21 mouse cellular contexts compared by ENCODE assay signal in the genomic region with DNA sequence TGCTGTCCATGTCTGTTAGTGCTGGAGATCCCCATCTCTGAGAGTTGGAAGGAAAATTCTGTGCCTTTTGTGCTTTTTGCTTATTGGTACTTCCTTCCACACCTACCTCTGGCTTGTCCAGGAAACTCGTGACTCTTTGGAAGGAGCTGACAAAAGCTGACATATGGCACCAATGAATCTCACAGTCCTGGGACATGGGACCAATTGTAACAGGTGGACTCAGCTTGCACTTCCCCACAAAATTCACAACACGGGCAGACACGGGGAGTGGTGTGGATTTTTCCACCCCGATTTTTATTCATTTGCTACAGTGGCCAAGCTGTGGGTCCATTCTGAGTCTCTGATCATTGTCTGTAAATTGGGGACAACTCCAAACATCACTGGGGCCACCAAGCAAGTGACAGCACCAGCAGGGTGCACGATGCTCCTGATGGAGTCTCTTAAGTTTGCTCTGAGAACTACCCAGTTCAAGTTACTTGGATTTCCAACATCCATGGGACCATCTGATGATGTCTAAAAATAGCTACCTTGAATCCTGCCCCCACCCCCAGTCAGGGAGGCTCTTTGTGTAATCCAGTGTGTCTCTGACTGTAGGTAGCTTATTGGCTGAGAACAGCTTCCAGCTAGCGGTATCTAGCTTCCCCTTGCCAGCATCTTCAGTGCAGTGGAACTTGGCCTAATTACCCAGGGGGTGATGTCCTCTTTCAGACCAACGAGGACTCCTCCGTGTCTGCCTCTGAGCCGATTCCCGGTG.
DNase-seq lines count a peak whose midpoint lies in the region; ATAC-seq and TF ChIP-seq lines count a peak whose summit lies in the region.
"Had no signal": no experiment of that assay in that cellular context is flagged by ENCODE, and none has a peak within 500 bp of the region (broad histone marks: within the 10 kb centered on the region; RNA-seq: fewer than 3 reads in every experiment).

No protein-coding gene starts in this region.

- DNase-seq in cerebellum, postnatal 4 days (ENCODE audit: low spot score in 2 of 2), result no peak
- peak; percentile 70 to 79 for DNase-seq in cerebellum, adult 18-20 months
- peak; percentile 86 for DNase-seq in cerebellum, adult 9-11 months
- no peak for DNase-seq in right cerebral cortex, postnatal 10 days (ENCODE audit: low spot score in 2 of 2)
- no peak for DNase-seq in thymus, postnatal 25 days
- no peak for DNase-seq in adrenal gland, postnatal 4 days (ENCODE audit: low spot score in 2 of 2)
- DNase-seq: adrenal gland, postnatal 25 days; B cell, adult 2 months; forebrain, postnatal 0 days; heart, adult 18-20 months; heart, postnatal 10 days had no signal

- TF ChIP-seq CTCF in E14TG2a.4 (conservative IDR thresholded peaks at IDR 0.05; ENCODE audit: low read length), result no peak

- ATAC-seq in cerebellum, adult (ENCODE audit: insufficient number of reproducible peaks, low FRiP score, low TSS enrichment), result peak; percentile 57; the same call in 1 of the 2 replicates
- ATAC-seq: CD4-positive, CD25-positive, alpha-beta regulatory T cell, adult 4 months; forebrain, embryonic 13.5 days; forebrain, postnatal 0 days; hindbrain, embryonic 16.5 days; inflammation-experienced regulatory T-cells, adult 6 months; intestine, postnatal 0 days had no signal

- H3K4me1 ChIP-seq in E14TG2a.4 (replicated peaks; ENCODE audit: low read depth, low read length), result peaks cover 55% of the 10 kb centered on the region
- H3K4me1 ChIP-seq: forebrain, embryonic 13.5 days; hindbrain, embryonic 12.5 days had no signal

- H3K27me3 ChIP-seq in E14TG2a.4 (ENCODE audit: insufficient read depth, low read length), result peaks cover 9% of the 10 kb centered on the region; the same call in 1 of the 2 replicates
- H3K27me3 ChIP-seq: forebrain, embryonic 13.5 days; hindbrain, embryonic 12.5 days had no signal

- H3K4me3 ChIP-seq in E14TG2a.4 (replicated peaks; ENCODE audit: low read length), result peak overlapping the region; percentile 49; the same call in 1 of the 2 replicates
- H3K4me3 ChIP-seq: embryonic facial prominence, embryonic 10.5 days; forebrain, embryonic 13.5 days; heart, embryonic 10.5 days; hindbrain, embryonic 12.5 days had no signal

- H3K36me3 ChIP-seq in E14TG2a.4 (ENCODE audit: insufficient read depth, low read length), result peaks cover 4% of the 10 kb centered on the region
- H3K36me3 ChIP-seq: embryonic facial prominence, embryonic 10.5 days; heart, embryonic 10.5 days; hindbrain, embryonic 12.5 days had no signal

- H3K9me3 ChIP-seq in E14TG2a.4 (ENCODE audit: low read length), result no peaks in the 10 kb centered on the region
- H3K9me3 ChIP-seq: hindbrain, embryonic 12.5 days had no signal

Comparison
In these comparisons a context has a peak if more than half of its experiments do, and no peak if none do; other contexts are left out.
1. DNase-seq: peak in cerebellum, adult 18-20 months (2 of 2) and cerebellum, adult 9-11 months (single experiment); none in cerebellum, postnatal 4 days (0 of 2), right cerebral cortex, postnatal 10 days (0 of 2), thymus, postnatal 25 days (single experiment) and adrenal gland, postnatal 4 days (0 of 2).